Mouse (Mus musculus) embryonic fibroblast, embryonic 13.5 days (primary cell): ENCODE measurements around the gene Tmem108.

ENCODE experiments used
- CTCF ChIP-seq: IDR thresholded peaks from 2 replicates; pipeline ENCODE4 v1.5.1; 2011; ENCODE audit warnings: mild to moderate bottlenecking, control low read depth, low read length, moderate library complexity, borderline replicate concordance; ENCODE audit not compliant: insufficient read depth
- POLR2A ChIP-seq: IDR thresholded peaks from 2 replicates; pipeline ENCODE4 v1.6.1; 2011; ENCODE audit warnings: low read depth, mild to moderate bottlenecking, control low read depth, low read length, moderate library complexity

- TF ChIP-seq POLR2A (no peak), CTCF (no peak)
These were observed 249.4 kb downstream of the Tmem108 start for GRCm38 (mm10) chr9:103512257-103512656.
